Mouse (Mus musculus): ENCODE measurements around the gene Ergic2. TPM values are rescaled to one million over a fixed set of nuclear protein-coding genes. Genes with fewer than 3 reads are reported as not detected.

Ergic2 gene
- 12.2 and 25.0 TPM in 2 replicates for polyA plus RNA-seq (2012; rRNA removed)

- TF ChIP-seq POLR2A (IDR thresholded peaks at IDR 0.05; ENCODE audit: borderline replicate concordance, extremely low read depth, low read depth, low read length) (peak; percentile 75; the same call in 1 of the 2 replicates), CTCF (IDR thresholded peaks at IDR 0.05; ENCODE audit: insufficient read depth, low read length) (no peak)
- 1% methylated on average over 61 of the region's 61 CpGs for WGBS
- DNase-seq: peak; percentile 97
- Histone ChIP-seq H3K4me1 (ENCODE audit: control insufficient read depth, insufficient read depth, low read length) (peaks cover 4% of the 10 kb centered on the region), H3K4me3 (replicated peaks; ENCODE audit: extremely low read depth, low read depth, low read length) (peak within 1 kb of the TSS; percentile 79)
Observed at GRCm38 (mm10) chr6:148211897-148212680, at the start of gene Ergic2. TSS of gene Ergic2 (minus strand) at chr6:148212374.

GRCm38 (mm10) chr6:148260729-148261101 lies 48.5 kb upstream of the Ergic2 start:
- no peak for DNase-seq
- TF ChIP-seq POLR2A (IDR thresholded peaks at IDR 0.05; ENCODE audit: borderline replicate concordance, extremely low read depth, low read depth, low read length) (no peak), CTCF (IDR thresholded peaks at IDR 0.05; ENCODE audit: insufficient read depth, low read length) (no peak)
- WGBS: 92% methylated on average over 6 of the region's 6 CpGs
- Histone ChIP-seq H3K4me3 (replicated peaks; ENCODE audit: extremely low read depth, low read depth, low read length) (no peak overlapping the region), H3K4me1 (ENCODE audit: control insufficient read depth, insufficient read depth, low read length) (peaks cover under 1% of the 10 kb centered on the region; the same call in 1 of the 2 replicates)

- Histone ChIP-seq H3K4me3 (replicated peaks; ENCODE audit: extremely low read depth, low read depth, low read length) (no peak overlapping the region), H3K4me1 (ENCODE audit: control insufficient read depth, insufficient read depth, low read length) (peaks cover 5% of the 10 kb centered on the region)
- no peak for DNase-seq
- WGBS: 70% methylated on average over 4 of the region's 4 CpGs
- TF ChIP-seq CTCF (IDR thresholded peaks at IDR 0.05; ENCODE audit: insufficient read depth, low read length) (no peak), POLR2A (IDR thresholded peaks at IDR 0.05; ENCODE audit: borderline replicate concordance, extremely low read depth, low read depth, low read length) (no peak)
Observed at GRCm38 (mm10) chr6:148259979-148260728, 48.0 kb upstream of the Ergic2 start.

- WGBS: 77% methylated on average over 8 of the region's 8 CpGs
- peaks cover 5% of the 10 kb centered on the region for H3K4me1 ChIP-seq (ENCODE audit: control insufficient read depth, insufficient read depth, low read length)
- TF ChIP-seq CTCF (IDR thresholded peaks at IDR 0.05; ENCODE audit: insufficient read depth, low read length) (no peak), POLR2A (IDR thresholded peaks at IDR 0.05; ENCODE audit: borderline replicate concordance, extremely low read depth, low read depth, low read length) (no peak)
- DNase-seq: no peak
- H3K4me3 ChIP-seq (replicated peaks; ENCODE audit: extremely low read depth, low read depth, low read length): no peak overlapping the region
Observed at GRCm38 (mm10) chr6:148259074-148259473, 46.9 kb upstream of the Ergic2 start.

- no peak overlapping the region for H3K4me3 ChIP-seq (replicated peaks; ENCODE audit: extremely low read depth, low read depth, low read length)
- DNase-seq: no peak
- TF ChIP-seq POLR2A (IDR thresholded peaks at IDR 0.05; ENCODE audit: borderline replicate concordance, extremely low read depth, low read depth, low read length) (no peak), CTCF (IDR thresholded peaks at IDR 0.05; ENCODE audit: insufficient read depth, low read length) (no peak)
- 80% methylated on average over 2 of the region's 2 CpGs for WGBS
- peaks cover 5% of the 10 kb centered on the region for H3K4me1 ChIP-seq (ENCODE audit: control insufficient read depth, insufficient read depth, low read length)
Observed at GRCm38 (mm10) chr6:148257805-148258204, 45.6 kb upstream of the Ergic2 start.

GRCm38 (mm10) chr6:148256109-148256508 lies 43.9 kb upstream of the Ergic2 start:
- 65% methylated on average over 3 of the region's 3 CpGs for WGBS
- H3K4me3 ChIP-seq (replicated peaks; ENCODE audit: extremely low read depth, low read depth, low read length): no peak overlapping the region
- TF ChIP-seq CTCF (IDR thresholded peaks at IDR 0.05; ENCODE audit: insufficient read depth, low read length) (no peak), POLR2A (IDR thresholded peaks at IDR 0.05; ENCODE audit: borderline replicate concordance, extremely low read depth, low read depth, low read length) (no peak)
- H3K4me1 ChIP-seq (ENCODE audit: control insufficient read depth, insufficient read depth, low read length): peaks cover 5% of the 10 kb centered on the region
- no peak for DNase-seq

- no peak for TF ChIP-seq POLR2A (IDR thresholded peaks at IDR 0.05; ENCODE audit: borderline replicate concordance, extremely low read depth, low read depth, low read length)
- TF ChIP-seq CTCF (IDR thresholded peaks at IDR 0.05; ENCODE audit: insufficient read depth, low read length): no peak
- Histone ChIP-seq H3K4me1 (ENCODE audit: control insufficient read depth, insufficient read depth, low read length) (peaks cover 5% of the 10 kb centered on the region), H3K4me3 (replicated peaks; ENCODE audit: extremely low read depth, low read depth, low read length) (no peak overlapping the region)
- no peak for DNase-seq
- 63% methylated on average over 1 of the region's 1 CpGs for WGBS
Observed at GRCm38 (mm10) chr6:148255395-148256053, 43.4 kb upstream of the Ergic2 start.

- no peak for TF ChIP-seq CTCF (IDR thresholded peaks at IDR 0.05; ENCODE audit: insufficient read depth, low read length)
- no peak for TF ChIP-seq POLR2A (IDR thresholded peaks at IDR 0.05; ENCODE audit: borderline replicate concordance, extremely low read depth, low read depth, low read length)
- WGBS: 71% methylated on average over 3 of the region's 3 CpGs
Observed at GRCm38 (mm10) chr6:148249221-148249620, 37.0 kb upstream of the Ergic2 start.

GRCm38 (mm10) chr6:148248625-148249024 lies 36.5 kb upstream of the Ergic2 start:
- H3K4me3 ChIP-seq (replicated peaks; ENCODE audit: extremely low read depth, low read depth, low read length): no peak overlapping the region
- 24% methylated on average over 2 of the region's 2 CpGs for WGBS
- no peak for DNase-seq
- no peaks in the 10 kb centered on the region for H3K4me1 ChIP-seq (ENCODE audit: control insufficient read depth, insufficient read depth, low read length)
- TF ChIP-seq POLR2A (IDR thresholded peaks at IDR 0.05; ENCODE audit: borderline replicate concordance, extremely low read depth, low read depth, low read length): no peak
- no peak for TF ChIP-seq CTCF (IDR thresholded peaks at IDR 0.05; ENCODE audit: insufficient read depth, low read length)

More at GRCm38 (mm10) chr6:148249221-148249620, 37.0 kb upstream of the Ergic2 start:
- no peak for DNase-seq
- no peak overlapping the region for H3K4me3 ChIP-seq (replicated peaks; ENCODE audit: extremely low read depth, low read depth, low read length)
- H3K4me1 ChIP-seq (ENCODE audit: control insufficient read depth, insufficient read depth, low read length): no peaks in the 10 kb centered on the region
